Mouse (Mus musculus) CD4-positive naive resting alpha-beta T cell, adult 57 days (primary cell): ENCODE results near the gene Gm6351. TPM values are rescaled to one million over a fixed set of nuclear protein-coding genes. Genes with fewer than 3 reads are reported as not detected.

Experiments used
- total RNA-seq: library from RNA; stranded (reverse); gene quantifications from one replicate; pipeline ENCODE4 v1.2.4, GENCODE M21; 2023

Gm6351 gene
- total RNA-seq: not detected

DNA sequence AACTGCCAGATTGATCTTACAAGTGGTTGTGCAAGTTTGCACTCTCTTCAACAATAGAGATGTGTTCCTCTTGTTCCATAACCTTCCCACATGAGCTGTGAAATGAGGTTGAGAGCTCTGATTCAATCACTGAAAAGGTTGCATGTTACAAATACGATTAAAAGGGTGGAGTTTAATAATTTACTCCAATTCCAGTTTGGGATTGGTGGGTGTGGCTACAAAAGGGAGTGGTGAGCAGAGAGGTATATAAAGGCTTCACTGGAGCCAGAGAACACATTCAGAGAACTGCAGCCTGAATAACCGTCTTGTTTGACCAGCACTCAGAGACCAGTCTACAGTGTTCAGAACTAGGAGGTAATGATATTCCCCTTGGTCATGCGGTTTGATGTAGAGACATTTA lies at the start of gene Gm6351:
Gene Gm6351 (plus strand): TSS at position 301 of the 400 bp plus-strand sequence.

DNA sequence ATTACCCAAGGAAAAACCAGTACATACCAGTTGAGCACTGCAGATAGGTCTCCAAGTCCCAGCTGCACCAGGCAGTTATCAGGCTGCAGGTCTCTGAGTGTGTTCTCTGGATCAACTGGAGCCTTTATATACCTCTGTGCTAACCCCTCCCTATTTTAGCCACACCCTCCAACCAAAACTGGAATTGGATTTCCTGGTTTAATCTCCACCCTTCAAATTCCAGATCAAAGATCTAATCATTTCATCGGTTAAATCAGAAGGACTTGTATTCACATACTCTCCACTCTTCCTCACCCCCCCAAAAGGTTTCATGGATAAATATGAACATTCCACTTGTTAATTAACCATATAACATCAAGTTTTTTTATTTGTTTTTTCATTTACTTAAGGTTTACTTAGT lies 5.7 kb upstream of the Gm6351 start, which contains the start of gene BC061212:
Gene BC061212 (minus strand): TSS at position 101 of the 400 bp plus-strand sequence.

Other genes starting within 250 kb of the Gm6351 start
- not detected for gene Gm7792, start 232.6 kb upstream of the Gm6351 start, total RNA-seq
- not detected for gene Gm16429, start 147.3 kb upstream of the Gm6351 start, total RNA-seq
- gene BC061212, start 5.8 kb upstream of the Gm6351 start, total RNA-seq: not detected
- gene Gm3106, start 141.6 kb downstream of the Gm6351 start, total RNA-seq: not detected
- gene A430089I19Rik, start 230.4 kb downstream of the Gm6351 start, total RNA-seq: not detected
- not detected for gene Gm6502, start 238.1 kb downstream of the Gm6351 start, total RNA-seq